Mouse (Mus musculus): Measurements from ENCODE around the gene Gm12887. TPM values are rescaled to one million over a fixed set of nuclear protein-coding genes. Genes with fewer than 3 reads are reported as not detected.

The Gm12887 gene
- polyA plus RNA-seq (2012; rRNA removed): not detected in 2 replicates

GRCm38 (mm10) chr4:121622003-121622402, at the start of gene Gm12887:
Gm12887 (minus strand) TSS chr4:121622103.

Other genes with a start within 250 kb of the Gm12887 start
- gene Gm12886, start 199.0 kb downstream of the Gm12887 start, polyA plus RNA-seq (2012; rRNA removed): not detected in 2 replicates

All from liver, embryonic 14 days (tissue).